Mouse (Mus musculus): Measurements from ENCODE around the gene Arid1b. TPM values are rescaled to one million over a fixed set of nuclear protein-coding genes. Genes with fewer than 3 reads are reported as not detected.

The Arid1b gene
- polyA plus RNA-seq, 2 experiments from 2014 or later = 9.6 to 12.1 TPM

GRCm38 (mm10) chr17:5254717-5255617, 260.8 kb downstream of the Arid1b start:
- ATAC-seq = no peak

GRCm38 (mm10) chr17:5255618-5255933, 261.4 kb downstream of the Arid1b start:
- no peak for ATAC-seq

GRCm38 (mm10) chr17:5258978-5259377, 264.8 kb downstream of the Arid1b start:
- ATAC-seq = no peak

- no peak for ATAC-seq
Measured at GRCm38 (mm10) chr17:5261131-5261651, 267.1 kb downstream of the Arid1b start.

GRCm38 (mm10) chr17:5261874-5262605, 267.9 kb downstream of the Arid1b start:
- no peak for ATAC-seq

GRCm38 (mm10) chr17:5262788-5263187, 268.7 kb downstream of the Arid1b start:
- ATAC-seq = no peak

- ATAC-seq = no peak
Measured at GRCm38 (mm10) chr17:5264783-5265182, 270.7 kb downstream of the Arid1b start.

GRCm38 (mm10) chr17:5265615-5266014, 271.5 kb downstream of the Arid1b start:
- ATAC-seq = no peak

- no peak for ATAC-seq
Measured at GRCm38 (mm10) chr17:5267747-5268146, 273.6 kb downstream of the Arid1b start.

GRCm38 (mm10) chr17:5269302-5269701, 275.2 kb downstream of the Arid1b start:
- ATAC-seq = no peak

GRCm38 (mm10) chr17:5269774-5270173, 275.6 kb downstream of the Arid1b start:
- no peak for ATAC-seq

- no peak for ATAC-seq
Measured at GRCm38 (mm10) chr17:5270823-5271222, 276.7 kb downstream of the Arid1b start.

- no peak for ATAC-seq
Measured at GRCm38 (mm10) chr17:5273118-5273517, 279.0 kb downstream of the Arid1b start.

GRCm38 (mm10) chr17:5273685-5274084, 279.6 kb downstream of the Arid1b start:
- ATAC-seq = no peak

- ATAC-seq = no peak
Measured at GRCm38 (mm10) chr17:5274429-5274828, 280.3 kb downstream of the Arid1b start.

GRCm38 (mm10) chr17:5275749-5276148, 281.6 kb downstream of the Arid1b start:
- ATAC-seq = no peak

GRCm38 (mm10) chr17:5277137-5277871, 283.2 kb downstream of the Arid1b start:
- ATAC-seq = no peak

GRCm38 (mm10) chr17:5280499-5281053, 286.4 kb downstream of the Arid1b start:
- ATAC-seq = no peak

GRCm38 (mm10) chr17:5284783-5285182, 290.7 kb downstream of the Arid1b start:
- no peak for ATAC-seq

GRCm38 (mm10) chr17:5285877-5286440, 291.8 kb downstream of the Arid1b start:
- ATAC-seq = no peak

- ATAC-seq = no peak
Measured at GRCm38 (mm10) chr17:5286571-5287209, 292.6 kb downstream of the Arid1b start.

- ATAC-seq = no peak
Measured at GRCm38 (mm10) chr17:5287210-5287591, 293.1 kb downstream of the Arid1b start.

Data from activated CD4-positive, CD25-positive, alpha-beta regulatory T cell, adult 4 months (primary cell).